Mouse (Mus musculus): ENCODE data around the gene Scrn1. TPM values are rescaled to one million over a fixed set of nuclear protein-coding genes. Genes with fewer than 3 reads are reported as not detected.

Scrn1 gene
- polyA plus RNA-seq, 1 experiment from 2014 or later, result 104 TPM

DNA sequence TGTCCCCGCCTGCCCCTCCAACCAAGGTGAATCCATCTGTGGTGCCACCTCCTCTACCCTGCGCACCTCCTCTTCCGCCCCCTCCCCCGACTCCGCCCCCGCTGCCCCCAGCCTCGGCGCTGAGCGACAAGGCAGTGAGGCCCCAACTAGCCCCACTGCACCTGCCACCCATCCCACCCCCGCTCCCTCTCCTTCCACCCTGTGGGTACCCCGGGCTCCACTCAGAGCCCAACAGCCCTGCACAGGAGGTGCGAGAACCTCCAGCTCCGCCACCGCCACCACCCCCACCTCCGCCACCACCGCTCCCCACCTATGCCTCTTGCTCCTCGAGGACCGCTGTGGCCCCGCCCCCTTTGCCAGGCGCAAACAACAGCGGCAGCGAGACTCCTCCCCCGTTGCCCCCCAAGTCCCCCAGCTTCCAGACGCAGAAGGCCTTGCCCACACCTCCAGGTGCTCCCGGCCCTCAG, 80.8 kb downstream of the Scrn1 start:
- Histone ChIP-seq H3K4me3 (replicated peaks; ENCODE audit: low read depth, low read length) (peak overlapping the region; percentile 19; the same call in 1 of the 2 replicates), H3K9me3 (ENCODE audit: control insufficient read depth, low read length) (no peaks in the 10 kb centered on the region), H3K4me1 (ENCODE audit: control insufficient read depth, insufficient read depth, low read length) (0 out of 2 replicates have a peak, but pooled peaks cover 4% of the 10 kb centered on the region), H3K27ac (replicated peaks; ENCODE audit: low read depth, low read length) (no peak overlapping the region), H3K4me2 (ENCODE audit: low read length) (peak overlapping the region; percentile 54), H3K36me3 (ENCODE audit: control insufficient read depth, insufficient read depth, low read length) (no peaks in the 10 kb centered on the region), H3K9ac (replicated peaks; ENCODE audit: low read length) (peak overlapping the region; percentile 39; the same call in 1 of the 2 replicates), H3K27me3 (ENCODE audit: control insufficient read depth, insufficient read depth, low read length) (no peaks in the 10 kb centered on the region)
- DNase-seq, result no peak
- 5% methylated on average over 24 of the region's 25 CpGs for WGBS
- peak; percentile 55; the same call in 1 of the 2 replicates for ATAC-seq (ENCODE audit: low FRiP score, low TSS enrichment)

DNA sequence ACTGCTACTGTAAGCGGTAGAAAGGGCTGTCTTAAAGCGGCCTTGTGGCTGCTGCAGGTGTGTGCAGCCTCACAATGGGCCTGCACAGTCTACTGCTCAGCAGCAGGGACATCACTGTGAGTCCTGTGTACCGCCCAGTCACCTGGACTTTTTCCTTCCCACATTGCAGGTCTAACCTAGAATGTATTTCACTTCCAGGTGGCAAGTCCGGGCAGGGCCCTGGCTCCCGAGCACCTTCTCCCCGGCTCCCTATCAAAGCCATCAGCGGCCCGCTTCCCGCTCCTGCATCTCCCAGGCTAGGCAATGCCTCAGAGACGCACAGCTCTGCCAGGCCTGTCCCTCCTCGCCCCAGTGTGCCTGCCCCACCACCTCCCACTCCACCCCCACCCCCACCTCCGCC, 81.3 kb downstream of the Scrn1 start:
- peak; percentile 45 for DNase-seq
- 19% methylated on average over 11 of the region's 12 CpGs for WGBS

DNA sequence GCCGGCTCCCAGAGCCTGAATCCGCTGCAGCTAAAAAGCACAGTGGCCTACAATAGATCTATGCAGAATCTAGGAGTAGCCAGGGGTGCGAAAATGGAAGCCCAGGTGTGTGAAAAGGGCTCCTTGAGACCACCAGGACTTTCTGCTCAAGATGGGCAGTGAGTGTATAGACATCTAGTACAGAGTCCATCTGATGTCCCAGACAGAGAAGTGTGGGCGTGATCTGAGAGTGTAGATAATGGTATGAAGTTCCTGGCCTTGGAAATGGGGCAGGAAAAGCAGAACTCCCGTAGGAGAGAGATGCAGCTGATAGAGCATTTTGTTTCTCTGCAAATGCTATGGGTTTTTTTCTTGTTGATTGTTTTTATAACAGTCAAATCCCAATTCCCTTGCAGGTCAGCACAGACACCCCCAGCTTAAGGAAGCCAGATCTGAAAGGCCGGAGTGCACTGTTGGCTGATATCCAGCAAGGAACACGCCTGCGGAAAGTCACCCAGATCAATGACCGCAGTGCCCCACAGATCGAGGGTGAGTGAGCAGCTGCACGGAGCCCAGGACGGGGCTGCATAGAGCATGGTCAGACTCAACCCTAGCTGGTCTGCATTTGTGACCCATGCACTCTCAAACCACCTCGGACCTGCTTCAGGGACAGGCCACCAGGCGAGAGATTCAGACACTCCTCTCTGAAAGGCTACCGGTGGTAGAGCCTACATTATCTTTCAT, 84.7 kb downstream of the Scrn1 start:
- Histone ChIP-seq H3K27ac (replicated peaks; ENCODE audit: low read depth, low read length) (no peak overlapping the region), H3K4me3 (replicated peaks; ENCODE audit: low read depth, low read length) (no peak overlapping the region), H3K4me2 (ENCODE audit: low read length) (no peak overlapping the region), H3K9ac (replicated peaks; ENCODE audit: low read length) (no peak overlapping the region), H3K9me3 (ENCODE audit: control insufficient read depth, low read length) (no peaks in the 10 kb centered on the region), H3K4me1 (ENCODE audit: control insufficient read depth, insufficient read depth, low read length) (0 out of 2 replicates have a peak, but pooled peaks cover 8% of the 10 kb centered on the region), H3K27me3 (ENCODE audit: control insufficient read depth, insufficient read depth, low read length) (no peaks in the 10 kb centered on the region), H3K36me3 (ENCODE audit: control insufficient read depth, insufficient read depth, low read length) (no peaks in the 10 kb centered on the region)
- 84% methylated on average over 15 of the region's 15 CpGs for WGBS
- DNase-seq (no peak), ATAC-seq (ENCODE audit: low FRiP score, low TSS enrichment) (no peak)

More for the DNA sequence above, 81.3 kb downstream of the Scrn1 start:
- Histone ChIP-seq H3K9me3 (ENCODE audit: control insufficient read depth, low read length) (no peaks in the 10 kb centered on the region), H3K27me3 (ENCODE audit: control insufficient read depth, insufficient read depth, low read length) (no peaks in the 10 kb centered on the region), H3K4me2 (ENCODE audit: low read length) (peak overlapping the region; percentile 54), H3K4me3 (replicated peaks; ENCODE audit: low read depth, low read length) (peak overlapping the region; percentile 19; the same call in 1 of the 2 replicates), H3K9ac (replicated peaks; ENCODE audit: low read length) (peak overlapping the region; percentile 26; the same call in 1 of the 2 replicates), H3K4me1 (ENCODE audit: control insufficient read depth, insufficient read depth, low read length) (0 out of 2 replicates have a peak, but pooled peaks cover 4% of the 10 kb centered on the region), H3K27ac (replicated peaks; ENCODE audit: low read depth, low read length) (no peak overlapping the region), H3K36me3 (ENCODE audit: control insufficient read depth, insufficient read depth, low read length) (no peaks in the 10 kb centered on the region)
- peak; percentile 44; the same call in 1 of the 2 replicates for ATAC-seq (ENCODE audit: low FRiP score, low TSS enrichment)

DNA sequence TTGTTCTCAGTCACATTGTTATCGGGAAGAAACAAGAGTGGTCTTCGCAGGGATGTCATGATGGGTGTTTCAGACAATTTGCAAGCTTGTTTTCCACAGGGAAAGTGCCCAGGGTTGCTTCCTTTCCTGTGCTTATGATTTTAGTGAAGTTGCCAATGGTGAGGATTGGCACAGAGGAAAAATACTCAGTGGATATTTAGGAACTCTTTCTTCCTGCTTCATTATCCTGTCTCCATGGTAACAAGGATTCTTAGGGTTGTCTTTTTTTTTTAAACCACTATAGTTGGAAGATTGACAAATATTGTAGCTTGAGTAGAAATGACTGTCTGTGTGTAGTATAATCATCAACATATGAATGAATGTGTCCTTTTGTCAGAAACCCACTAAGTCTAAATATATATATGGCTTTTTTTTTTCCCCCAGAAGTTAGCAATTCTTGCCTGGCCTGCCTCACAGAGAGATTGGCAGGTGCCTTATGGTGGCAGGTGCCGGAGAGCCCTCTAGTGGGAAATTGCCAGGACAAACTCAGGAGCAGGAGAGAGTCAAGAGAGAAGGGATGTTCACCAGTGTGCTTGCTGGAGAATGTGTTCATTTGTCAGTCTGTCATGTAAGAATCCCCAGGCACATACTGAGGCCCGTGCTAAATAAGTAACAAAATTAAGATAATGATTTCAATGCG, 87.5 kb downstream of the Scrn1 start:
- H3K4me3 ChIP-seq (replicated peaks; ENCODE audit: low read depth, low read length), result no peak overlapping the region
- WGBS, result 46% methylated on average over 5 of the region's 5 CpGs
- 0 out of 2 replicates have a peak, but pooled peaks cover 8% of the 10 kb centered on the region for H3K4me1 ChIP-seq (ENCODE audit: control insufficient read depth, insufficient read depth, low read length)
- H3K4me2 ChIP-seq (ENCODE audit: low read length), result no peak overlapping the region
- no peaks in the 10 kb centered on the region for H3K9me3 ChIP-seq (ENCODE audit: control insufficient read depth, low read length)
- H3K27me3 ChIP-seq (ENCODE audit: control insufficient read depth, insufficient read depth, low read length), result no peaks in the 10 kb centered on the region
- H3K36me3 ChIP-seq (ENCODE audit: control insufficient read depth, insufficient read depth, low read length), result no peaks in the 10 kb centered on the region
- peak overlapping the region; percentile 14; the same call in 1 of the 2 replicates for H3K27ac ChIP-seq (replicated peaks; ENCODE audit: low read depth, low read length)
- DNase-seq, result peak; percentile 73
- peak; percentile 8; the same call in 1 of the 2 replicates for ATAC-seq (ENCODE audit: low FRiP score, low TSS enrichment)
- H3K9ac ChIP-seq (replicated peaks; ENCODE audit: low read length), result no peak overlapping the region

DNA sequence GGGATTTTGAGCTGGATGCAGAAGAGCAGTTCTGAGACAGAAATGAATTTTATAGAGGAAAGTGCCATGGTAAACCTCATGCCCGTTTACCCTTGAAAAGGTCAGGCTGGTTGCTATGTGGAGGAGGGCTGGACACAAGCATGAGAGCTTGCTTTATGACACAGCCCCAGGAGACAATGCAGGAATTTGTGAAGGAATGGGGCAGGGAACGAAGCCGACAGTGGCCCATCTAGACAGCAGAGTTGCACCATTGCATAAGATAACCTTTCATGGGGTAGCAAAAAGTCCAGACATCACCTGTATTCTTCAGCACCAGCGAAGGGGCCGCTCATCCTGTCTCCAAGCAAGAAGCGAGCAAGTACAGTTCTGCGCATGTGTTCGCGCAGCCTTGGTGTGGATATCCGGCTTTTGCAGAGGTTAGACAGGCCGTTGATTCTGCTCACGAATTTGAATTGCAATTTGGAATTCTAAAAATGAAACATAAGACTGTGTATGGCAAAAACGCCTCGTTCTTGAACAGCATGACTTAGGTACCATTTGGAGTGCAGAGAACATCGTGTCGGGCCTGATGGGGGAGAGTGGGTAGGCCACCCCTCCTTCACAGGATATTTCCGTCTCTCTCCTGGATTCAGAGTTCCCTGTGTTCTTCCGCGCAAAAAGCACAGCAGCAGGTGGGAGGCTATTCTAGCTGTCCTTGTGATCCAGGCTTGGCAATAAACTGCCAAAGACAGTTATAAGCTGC, 90.2 kb downstream of the Scrn1 start:
- no peak for ATAC-seq (ENCODE audit: low FRiP score, low TSS enrichment)
- Histone ChIP-seq H3K36me3 (ENCODE audit: control insufficient read depth, insufficient read depth, low read length) (no peaks in the 10 kb centered on the region), H3K27me3 (ENCODE audit: control insufficient read depth, insufficient read depth, low read length) (no peaks in the 10 kb centered on the region), H3K4me2 (ENCODE audit: low read length) (no peak overlapping the region), H3K9me3 (ENCODE audit: control insufficient read depth, low read length) (no peaks in the 10 kb centered on the region), H3K4me1 (ENCODE audit: control insufficient read depth, insufficient read depth, low read length) (0 out of 2 replicates have a peak, but pooled peaks cover 8% of the 10 kb centered on the region), H3K27ac (replicated peaks; ENCODE audit: low read depth, low read length) (0 out of 2 replicates have a peak overlapping the region, but pooled peaks have one; percentile 9), H3K4me3 (replicated peaks; ENCODE audit: low read depth, low read length) (no peak overlapping the region), H3K9ac (replicated peaks; ENCODE audit: low read length) (no peak overlapping the region)
- 80% methylated on average over 19 of the region's 19 CpGs for WGBS
- no peak for DNase-seq

DNA sequence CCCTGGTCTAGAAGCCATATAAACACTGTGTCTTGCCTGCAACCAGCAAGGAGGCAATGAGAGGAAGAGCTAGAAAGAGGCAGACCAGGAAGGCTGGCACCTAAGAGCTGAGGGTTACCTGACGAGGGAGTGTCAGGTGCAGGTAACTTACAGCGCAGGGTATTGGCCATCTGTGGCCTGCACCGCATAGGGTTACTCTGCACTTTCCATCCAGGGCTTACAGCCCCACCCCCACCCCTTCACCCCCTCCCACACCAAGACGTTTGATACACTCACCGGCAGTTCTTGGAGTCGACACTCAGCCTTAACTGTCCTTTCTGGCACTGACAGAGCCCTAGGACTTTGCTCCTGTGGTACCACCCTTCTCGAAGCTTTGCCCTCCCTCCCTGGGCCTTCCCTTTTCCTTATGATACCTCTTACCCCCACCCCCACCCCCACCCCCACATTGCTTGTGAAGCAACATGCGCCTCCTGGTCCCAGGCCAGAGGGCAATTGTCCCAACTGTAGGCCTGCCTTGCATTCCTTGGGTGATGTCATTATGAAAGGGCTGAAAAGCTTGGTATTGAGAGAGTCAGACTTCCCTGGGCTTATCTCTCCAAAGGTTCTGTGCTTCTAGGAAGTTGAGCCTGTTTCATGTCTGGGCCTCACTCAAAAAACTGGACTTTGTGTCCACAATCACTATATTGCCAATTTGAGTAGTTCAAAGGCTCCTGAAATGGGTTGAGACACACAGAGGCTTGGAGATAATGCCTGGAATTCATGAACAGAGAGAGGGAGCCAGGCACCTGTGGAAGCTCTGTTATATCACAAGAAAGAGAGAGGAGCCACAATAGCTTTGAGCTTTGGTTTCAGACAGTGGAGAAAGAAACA, 93.2 kb downstream of the Scrn1 start:
- Histone ChIP-seq H3K4me1 (ENCODE audit: control insufficient read depth, insufficient read depth, low read length) (0 out of 2 replicates have a peak, but pooled peaks cover 8% of the 10 kb centered on the region), H3K9ac (replicated peaks; ENCODE audit: low read length) (no peak overlapping the region), H3K4me3 (replicated peaks; ENCODE audit: low read depth, low read length) (no peak overlapping the region), H3K9me3 (ENCODE audit: control insufficient read depth, low read length) (no peaks in the 10 kb centered on the region), H3K36me3 (ENCODE audit: control insufficient read depth, insufficient read depth, low read length) (no peaks in the 10 kb centered on the region), H3K27me3 (ENCODE audit: control insufficient read depth, insufficient read depth, low read length) (no peaks in the 10 kb centered on the region), H3K27ac (replicated peaks; ENCODE audit: low read depth, low read length) (no peak overlapping the region), H3K4me2 (ENCODE audit: low read length) (no peak overlapping the region)
- no peak for DNase-seq
- 82% methylated on average over 8 of the region's 8 CpGs for WGBS
- ATAC-seq (ENCODE audit: low FRiP score, low TSS enrichment), result no peak

DNA sequence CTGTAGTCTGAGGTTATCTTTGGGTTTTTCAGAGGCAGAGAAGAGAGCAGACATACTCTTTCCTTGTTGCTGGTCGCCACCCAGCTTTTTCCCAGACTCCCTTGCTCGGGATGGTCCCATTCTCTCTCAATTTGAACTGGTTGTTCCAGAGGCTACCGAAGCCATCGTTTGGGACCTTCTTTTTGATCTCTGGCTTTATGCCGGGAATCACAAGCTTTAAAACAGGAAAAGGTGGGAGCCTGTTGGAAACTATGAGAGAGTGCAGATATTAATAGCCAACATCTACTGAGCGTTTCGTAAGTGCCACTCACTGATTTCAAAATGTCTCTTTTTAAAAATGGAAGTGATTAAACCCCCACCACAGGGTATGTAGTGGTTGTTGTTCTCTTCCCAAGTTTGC, 94.4 kb downstream of the Scrn1 start:
- DNase-seq, result no peak
- no peak for ATAC-seq (ENCODE audit: low FRiP score, low TSS enrichment)
- Histone ChIP-seq H3K9me3 (ENCODE audit: control insufficient read depth, low read length) (no peaks in the 10 kb centered on the region), H3K4me1 (ENCODE audit: control insufficient read depth, insufficient read depth, low read length) (0 out of 2 replicates have a peak, but pooled peaks cover 4% of the 10 kb centered on the region), H3K27me3 (ENCODE audit: control insufficient read depth, insufficient read depth, low read length) (no peaks in the 10 kb centered on the region), H3K9ac (replicated peaks; ENCODE audit: low read length) (no peak overlapping the region), H3K27ac (replicated peaks; ENCODE audit: low read depth, low read length) (no peak overlapping the region), H3K4me3 (replicated peaks; ENCODE audit: low read depth, low read length) (no peak overlapping the region), H3K36me3 (ENCODE audit: control insufficient read depth, insufficient read depth, low read length) (no peaks in the 10 kb centered on the region), H3K4me2 (ENCODE audit: low read length) (no peak overlapping the region)
- 92% methylated on average over 7 of the region's 7 CpGs for WGBS

Measured in midbrain, embryonic 14.5 days (tissue).